Mouse (Mus musculus): ENCODE results near the gene Syde2. TPM values are rescaled to one million over a fixed set of nuclear protein-coding genes. Genes with fewer than 3 reads are reported as not detected.

Syde2 gene
- polyA plus RNA-seq, 1 experiment: 6.7 TPM

GRCm38 (mm10) chr3:146011544-146012218 is 24.0 kb downstream of the Syde2 start:
- no peak for DNase-seq (ENCODE audit: low read depth)

GRCm38 (mm10) chr3:146013490-146013889 is 25.8 kb downstream of the Syde2 start:
- no peak for DNase-seq (ENCODE audit: low read depth)

- DNase-seq (ENCODE audit: low read depth): no peak
Measured at GRCm38 (mm10) chr3:146014321-146014720, 26.7 kb downstream of the Syde2 start.

DNA sequence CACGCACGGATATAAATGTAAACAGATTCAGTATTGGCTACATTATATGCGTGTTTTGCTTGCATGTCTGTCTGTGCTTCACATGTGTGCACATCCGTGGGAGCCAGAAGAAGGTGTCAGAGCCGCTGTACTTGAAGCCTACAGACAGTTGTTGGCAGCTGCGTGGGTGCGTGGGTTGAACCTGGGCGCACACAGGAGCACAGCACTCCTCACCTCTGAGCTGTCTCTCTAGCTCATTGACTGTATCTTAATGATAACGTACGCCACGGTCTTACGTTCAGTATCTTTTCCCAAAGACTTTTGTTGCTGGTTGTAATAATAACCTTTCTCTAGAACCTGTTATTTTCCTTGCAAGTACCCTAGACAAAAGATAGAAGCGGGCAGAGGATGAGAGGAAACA is 29.3 kb downstream of the Syde2 start:
- DNase-seq (ENCODE audit: low read depth): no peak

DNA sequence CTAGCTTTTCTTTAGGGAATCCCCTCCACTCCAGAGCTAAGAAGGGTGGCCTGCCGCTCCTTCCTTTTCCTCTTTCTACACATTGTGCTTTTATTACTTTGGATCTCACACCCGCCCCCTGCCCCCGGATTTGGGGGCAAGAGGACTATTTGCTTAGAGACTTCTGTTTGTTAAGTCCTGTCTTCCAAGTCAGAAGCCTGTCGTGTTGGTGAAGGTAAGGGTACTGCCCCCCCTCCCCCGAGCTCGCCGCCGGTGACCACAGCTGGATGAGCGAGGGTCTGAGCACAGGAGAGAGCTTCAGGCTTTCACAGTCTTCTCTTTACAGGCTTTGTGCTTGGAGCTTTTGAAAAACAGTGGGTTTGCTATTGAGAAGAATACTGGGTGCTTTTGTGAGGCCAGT is 29.9 kb downstream of the Syde2 start:
- no peak for DNase-seq (ENCODE audit: low read depth)

- DNase-seq (ENCODE audit: low read depth): no peak
Measured at GRCm38 (mm10) chr3:146022232-146022631, 34.6 kb downstream of the Syde2 start.

GRCm38 (mm10) chr3:146024746-146025145 is 37.1 kb downstream of the Syde2 start:
- no peak for DNase-seq (ENCODE audit: low read depth)

GRCm38 (mm10) chr3:146025499-146025898 is 37.8 kb downstream of the Syde2 start:
- DNase-seq (ENCODE audit: low read depth): no peak

DNA sequence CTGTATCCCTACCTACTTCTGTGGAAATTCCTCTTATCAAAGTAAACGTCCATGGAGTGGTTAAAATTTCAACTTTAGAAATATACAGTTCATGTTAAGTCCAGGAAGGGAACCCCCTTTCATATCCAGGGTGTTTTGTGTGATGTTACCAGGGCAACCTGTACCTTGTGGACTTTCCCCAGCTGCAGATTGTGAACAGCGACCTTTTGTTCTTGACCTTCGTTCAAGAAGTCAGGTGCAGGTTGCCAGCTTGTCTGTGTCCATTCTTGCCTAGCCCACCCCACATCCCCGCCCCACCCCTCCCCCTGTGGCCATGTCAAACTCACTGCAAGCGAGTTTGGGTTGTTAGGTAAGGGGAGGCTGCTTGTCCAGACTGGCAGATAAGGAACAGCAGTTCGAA is 39.4 kb downstream of the Syde2 start:
- DNase-seq (ENCODE audit: low read depth): no peak

GRCm38 (mm10) chr3:146028406-146028805 is 40.7 kb downstream of the Syde2 start:
- DNase-seq (ENCODE audit: low read depth): no peak

GRCm38 (mm10) chr3:146029234-146029633 is 41.6 kb downstream of the Syde2 start:
- no peak for DNase-seq (ENCODE audit: low read depth)

DNA sequence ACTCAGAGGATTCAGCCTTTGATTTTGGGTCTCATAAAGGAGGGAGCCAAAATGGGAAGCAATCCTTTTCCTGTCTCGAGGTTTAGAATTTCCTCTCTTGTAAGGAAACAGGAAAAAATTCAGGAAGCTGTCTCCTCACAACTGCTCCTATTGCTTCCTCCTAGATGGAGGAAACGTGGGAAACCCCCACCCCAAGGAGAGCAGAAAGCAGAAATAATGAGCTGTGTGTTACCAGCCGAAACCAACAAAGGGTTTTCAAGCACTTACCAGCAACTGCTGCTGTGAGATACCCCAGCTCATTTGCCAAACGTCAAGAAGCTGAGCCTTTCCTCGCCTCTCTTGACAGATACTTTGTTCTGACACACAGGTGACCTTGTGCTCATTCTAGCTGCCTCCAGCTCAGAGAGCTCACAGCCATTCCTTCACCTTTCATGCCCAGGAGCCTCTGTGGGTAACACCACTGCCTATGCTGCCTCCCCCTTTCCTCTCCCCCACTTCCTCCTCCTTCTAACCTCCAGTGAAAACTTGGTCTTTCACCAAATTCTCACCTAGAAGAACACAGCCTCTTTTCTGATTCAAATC is 42.7 kb downstream of the Syde2 start:
- DNase-seq (ENCODE audit: low read depth): no peak

- DNase-seq (ENCODE audit: low read depth): no peak
Measured at GRCm38 (mm10) chr3:146032976-146033375, 45.3 kb downstream of the Syde2 start.

DNA sequence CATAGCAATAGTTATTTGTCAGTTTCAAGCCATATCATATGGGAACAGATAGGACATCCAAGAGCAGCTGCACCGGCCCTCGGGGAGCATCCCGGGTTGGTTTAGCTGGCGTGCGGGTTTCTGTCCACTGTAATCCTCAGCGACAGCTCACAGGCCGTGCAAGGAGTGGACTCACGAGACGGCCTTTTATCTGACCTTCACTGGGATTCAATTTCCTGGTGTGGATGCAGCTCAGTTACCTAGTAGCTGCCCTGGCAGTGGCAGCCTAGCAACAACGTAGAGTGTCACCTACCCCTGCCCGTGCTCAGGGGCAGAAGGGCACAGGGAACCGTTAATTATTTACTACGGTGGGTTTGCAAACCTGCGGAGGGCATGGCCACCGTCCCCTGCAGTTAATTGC is 50.2 kb downstream of the Syde2 start:
- no peak for DNase-seq (ENCODE audit: low read depth)

DNA sequence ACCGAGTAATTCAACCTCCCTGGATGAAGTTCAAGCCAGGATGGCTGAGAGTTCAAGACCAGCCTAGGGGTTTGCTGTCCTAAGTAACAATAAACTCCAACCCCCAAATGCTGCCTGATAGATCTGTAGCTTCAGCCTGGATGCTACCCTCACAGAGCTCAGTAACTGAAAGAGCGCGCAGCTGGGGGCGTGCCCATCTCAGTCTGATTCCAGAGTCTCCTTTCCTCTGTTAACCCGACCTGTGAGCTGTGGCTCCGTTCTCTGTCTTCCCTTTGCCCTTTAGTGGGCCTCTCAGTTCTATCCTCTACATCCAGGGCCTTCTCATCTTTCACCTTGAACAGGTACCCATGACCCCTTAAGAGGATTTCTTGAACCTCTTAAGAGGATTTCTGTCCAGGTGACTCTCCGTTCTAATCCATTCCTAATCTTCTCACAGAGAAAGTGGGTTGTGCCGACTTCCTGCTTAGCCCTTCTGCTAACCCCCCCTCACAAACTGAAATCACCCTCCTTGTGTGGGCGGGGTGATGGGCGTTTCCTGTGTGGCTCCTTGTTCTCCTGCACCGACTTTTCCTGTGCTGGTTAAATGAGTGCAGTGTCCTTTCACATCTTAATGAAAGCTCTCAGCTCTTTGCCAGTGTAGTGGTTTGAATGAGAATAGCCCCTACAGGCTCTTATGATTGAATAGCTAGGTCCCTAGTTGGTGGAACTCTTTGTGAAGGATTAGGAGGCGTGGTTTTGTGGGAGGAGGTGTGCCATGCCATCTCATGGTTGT is 51.6 kb downstream of the Syde2 start:
- no peak for DNase-seq (ENCODE audit: low read depth)

GRCm38 (mm10) chr3:146041382-146041781 is 53.7 kb downstream of the Syde2 start:
- no peak for DNase-seq (ENCODE audit: low read depth)

DNA sequence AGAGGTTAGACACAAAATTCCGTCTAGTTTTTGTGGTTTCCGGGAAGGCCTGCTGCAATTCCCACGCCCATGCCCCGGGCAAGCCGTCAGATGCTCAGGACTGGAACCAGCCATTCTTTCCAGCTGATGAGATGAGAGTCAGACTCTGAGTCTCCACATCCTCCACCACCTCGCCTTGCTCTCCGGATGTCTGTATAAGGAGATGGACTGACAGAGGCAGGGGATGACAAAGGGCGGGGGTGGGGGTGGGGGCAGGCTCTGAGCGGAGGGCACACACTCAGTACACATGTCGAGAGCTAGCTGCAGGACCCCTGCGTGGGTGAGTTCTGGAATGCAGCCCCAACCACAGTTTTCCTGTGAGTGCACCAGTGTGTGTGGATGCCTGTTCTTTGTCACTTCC is 57.3 kb downstream of the Syde2 start:
- DNase-seq (ENCODE audit: low read depth): no peak

DNA sequence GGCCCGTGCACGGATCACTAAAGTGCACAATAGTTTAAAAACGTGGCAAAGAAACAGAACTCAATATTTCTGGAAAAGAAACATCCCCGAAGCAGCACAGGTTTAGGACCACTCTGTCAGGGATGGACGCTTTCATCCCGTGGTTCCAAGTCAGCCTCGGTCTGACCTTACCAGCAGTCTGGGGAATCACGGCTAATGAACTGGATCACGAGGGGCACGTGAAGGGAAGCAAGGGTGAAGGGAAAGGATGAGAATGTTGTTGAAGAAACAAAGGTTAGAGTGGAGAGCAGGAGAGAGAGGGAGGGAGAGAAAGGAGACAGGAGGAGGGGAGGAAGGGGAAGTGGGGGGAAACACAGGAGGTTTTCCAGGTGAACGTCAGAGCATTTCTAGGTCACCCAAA is 58.4 kb downstream of the Syde2 start:
- DNase-seq (ENCODE audit: low read depth): no peak

DNA sequence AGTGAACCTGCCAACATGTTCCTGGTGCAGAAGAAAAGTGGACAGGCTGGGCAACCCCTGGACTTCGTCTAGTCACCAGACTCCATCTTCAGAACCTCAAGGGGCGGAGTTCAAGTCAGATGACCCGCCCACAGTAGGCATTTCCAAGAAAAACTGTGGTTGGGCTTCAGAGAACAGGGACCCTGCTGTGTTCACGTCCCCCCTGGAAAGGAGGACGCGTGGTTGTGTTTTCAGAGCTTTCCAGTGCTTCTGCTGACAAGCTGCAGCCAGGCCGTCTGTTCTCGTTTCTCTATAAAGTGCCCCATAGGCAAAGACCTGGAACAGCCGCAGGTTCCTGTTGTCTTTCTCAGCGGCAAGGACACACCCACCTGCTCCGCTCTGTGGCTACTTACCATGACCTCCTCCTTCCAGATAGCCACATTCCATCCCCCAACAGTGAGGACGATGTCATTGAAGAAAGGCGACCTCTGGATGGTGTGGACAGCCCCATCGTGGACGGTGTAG is 60.1 kb downstream of the Syde2 start:
- no peak for DNase-seq (ENCODE audit: low read depth)

- no peak for DNase-seq (ENCODE audit: low read depth)
Measured at GRCm38 (mm10) chr3:146049951-146050350, 62.3 kb downstream of the Syde2 start.

GRCm38 (mm10) chr3:146051277-146052007 is 63.8 kb downstream of the Syde2 start:
- no peak for DNase-seq (ENCODE audit: low read depth)
